Mouse (Mus musculus) right cerebral cortex, adult 18-20 months (tissue): ENCODE results near the gene Foxo4.

Experiments used
- DNase-seq: peaks from one replicate; pipeline ENCODE4 v3.0.0; 2022; ENCODE audit warnings: mixed read lengths

Gene Foxo4

GRCm38 (mm10) chrX:101253952-101254729, at the start of gene Foxo4:
Gene Foxo4, plus strand, starts transcription at chrX:101254528.
- DNase-seq = peak; percentile 89

GRCm38 (mm10) chrX:101221834-101222795, 32.2 kb upstream of the Foxo4 start, which contains the start of gene Snx12:
Gene Snx12, minus strand, starts transcription at chrX:101222563.
- peak; percentile 88 for DNase-seq

GRCm38 (mm10) chrX:101222796-101223162, 31.5 kb upstream of the Foxo4 start:
- DNase-seq = no peak

- no peak for DNase-seq
Observed at GRCm38 (mm10) chrX:101245011-101245410, 9.3 kb upstream of the Foxo4 start.

GRCm38 (mm10) chrX:101254740-101255139, 412 bp downstream of the Foxo4 start:
- no peak for DNase-seq

GRCm38 (mm10) chrX:101256603-101257002, 2.3 kb downstream of the Foxo4 start:
- DNase-seq = no peak

GRCm38 (mm10) chrX:101260441-101261325, 6.4 kb downstream of the Foxo4 start:
- DNase-seq = no peak

- no peak for DNase-seq
Observed at GRCm38 (mm10) chrX:101263892-101264291, 9.6 kb downstream of the Foxo4 start, which contains the start of gene Gm614. Gene Gm614, minus strand, starts transcription at chrX:101263992.

GRCm38 (mm10) chrX:101266631-101267030, 12.3 kb downstream of the Foxo4 start:
- DNase-seq = no peak

- DNase-seq = no peak
Observed at GRCm38 (mm10) chrX:101268025-101268754, 13.9 kb downstream of the Foxo4 start, which contains the start of gene Il2rg. Gene Il2rg, minus strand, starts transcription at chrX:101268255.

- DNase-seq = no peak
Observed at GRCm38 (mm10) chrX:101268755-101269124, 14.4 kb downstream of the Foxo4 start, which contains the start of gene Gm20489. Gene Gm20489, minus strand, starts transcription at chrX:101269023.

- DNase-seq = no peak
Observed at GRCm38 (mm10) chrX:101273410-101273809, 19.1 kb downstream of the Foxo4 start.

- peak; percentile 84 for DNase-seq
Observed at GRCm38 (mm10) chrX:101273875-101274738, 19.8 kb downstream of the Foxo4 start, which contains the start of gene Med12. Gene Med12, plus strand, starts transcription at chrX:101274030.

- no peak for DNase-seq
Observed at GRCm38 (mm10) chrX:101282813-101283212, 28.5 kb downstream of the Foxo4 start.

GRCm38 (mm10) chrX:101285534-101285933, 31.2 kb downstream of the Foxo4 start:
- no peak for DNase-seq

- no peak for DNase-seq
Observed at GRCm38 (mm10) chrX:101285953-101286670, 31.8 kb downstream of the Foxo4 start.

- no peak for DNase-seq
Observed at GRCm38 (mm10) chrX:101287543-101287942, 33.2 kb downstream of the Foxo4 start.

- no peak for DNase-seq
Observed at GRCm38 (mm10) chrX:101288432-101288831, 34.1 kb downstream of the Foxo4 start.

GRCm38 (mm10) chrX:101289037-101289436, 34.7 kb downstream of the Foxo4 start:
- no peak for DNase-seq

GRCm38 (mm10) chrX:101290111-101290510, 35.8 kb downstream of the Foxo4 start:
- DNase-seq = no peak
